Mouse (Mus musculus): ENCODE results near the gene Rfk. TPM values are rescaled to one million over a fixed set of nuclear protein-coding genes. Genes with fewer than 3 reads are reported as not detected.

Rfk gene
- polyA plus RNA-seq, 1 experiment from 2014 or later, result 80.8 TPM

DNA sequence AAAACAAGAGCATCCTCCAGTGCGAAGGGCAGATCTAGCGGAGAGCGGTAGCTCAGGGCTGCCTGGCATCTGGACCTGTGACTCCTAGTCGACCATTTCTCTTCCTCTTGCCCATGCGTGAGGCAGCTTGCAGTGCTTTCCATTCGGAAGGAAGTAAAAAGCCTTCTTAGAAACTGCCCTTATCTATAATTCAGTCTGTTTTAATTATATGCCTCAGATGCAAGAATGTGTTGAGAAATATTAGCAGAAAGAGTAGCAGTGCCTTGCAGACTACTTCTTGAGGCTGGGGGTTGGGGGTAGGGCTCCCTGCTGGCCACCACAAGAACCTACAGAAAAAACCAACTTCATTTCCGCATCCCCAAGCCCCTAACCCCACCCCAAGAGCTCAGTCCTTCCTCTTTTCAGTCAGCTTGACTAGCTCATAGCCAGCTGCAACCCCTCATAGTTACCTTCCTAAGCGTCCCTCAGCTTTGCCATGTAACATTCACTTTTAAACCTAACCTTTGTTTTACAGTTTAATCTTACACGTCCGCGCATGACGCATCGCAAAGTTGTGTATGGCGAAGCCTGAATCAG, 34.4 kb upstream of the Rfk start:
- no peak overlapping the region for H3K9ac ChIP-seq
- no peak overlapping the region for H3K4me3 ChIP-seq (replicated peaks)
- no peak for ATAC-seq (ENCODE audit: insufficient read depth, low FRiP score, low read depth)
- no peak overlapping the region for H3K4me2 ChIP-seq
- no peak overlapping the region for H3K27ac ChIP-seq
- H3K4me1 ChIP-seq, result no peaks in the 10 kb centered on the region
- whole genome bisulfite sequencing, result 74% methylated on average over 14 of the region's 14 CpGs
- H3K36me3 ChIP-seq, result no peaks in the 10 kb centered on the region
- no peaks in the 10 kb centered on the region for H3K9me3 ChIP-seq
- no peaks in the 10 kb centered on the region for H3K27me3 ChIP-seq (replicated peaks)

DNA sequence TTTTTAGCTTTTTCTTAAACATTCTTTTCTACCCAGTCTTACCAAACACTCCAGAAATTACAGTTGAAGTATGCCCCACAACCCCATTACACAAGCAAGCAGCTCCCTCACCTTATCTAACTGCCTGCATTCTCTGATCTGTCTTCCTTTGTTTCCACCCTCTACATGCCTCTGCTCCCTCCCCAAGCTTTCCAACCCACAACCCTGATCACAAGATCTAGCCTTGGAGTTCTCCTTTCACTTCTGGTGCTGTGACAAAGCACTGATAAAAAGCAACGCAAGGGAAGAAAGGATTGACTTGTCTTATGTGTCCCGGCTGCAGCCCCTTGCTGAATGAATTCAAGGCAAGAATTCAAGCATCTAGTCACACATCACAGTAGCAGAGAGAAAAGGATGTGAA, 32.7 kb upstream of the Rfk start:
- no peaks in the 10 kb centered on the region for H3K27me3 ChIP-seq (replicated peaks)
- ATAC-seq (ENCODE audit: insufficient read depth, low FRiP score, low read depth), result no peak
- H3K4me3 ChIP-seq (replicated peaks), result no peak overlapping the region
- H3K4me1 ChIP-seq, result no peaks in the 10 kb centered on the region
- no peak overlapping the region for H3K4me2 ChIP-seq
- no peaks in the 10 kb centered on the region for H3K9me3 ChIP-seq
- no peaks in the 10 kb centered on the region for H3K36me3 ChIP-seq
- no peak overlapping the region for H3K27ac ChIP-seq
- 76% methylated on average over 2 of the region's 2 CpGs for WGBS
- H3K9ac ChIP-seq, result no peak overlapping the region

DNA sequence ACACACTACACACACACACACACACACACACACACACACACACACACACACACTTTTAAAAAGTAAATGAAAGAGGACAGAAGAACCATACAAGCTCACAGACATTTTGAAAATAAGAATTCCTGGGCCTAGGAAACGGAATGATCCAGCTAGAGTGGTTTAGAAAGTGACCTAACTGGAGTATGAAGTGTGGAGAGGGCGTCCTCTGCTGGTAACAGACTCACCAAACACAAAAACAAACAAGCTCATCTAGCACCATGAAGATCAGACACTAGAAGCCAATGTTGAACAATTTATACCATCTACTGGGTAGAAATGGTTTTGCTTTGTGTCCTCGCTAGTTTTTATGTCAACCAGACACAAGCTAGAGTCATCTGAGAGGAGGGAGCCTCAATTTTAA, 29.1 kb upstream of the Rfk start:
- 36% methylated on average over 3 of the region's 3 CpGs for WGBS
- Histone ChIP-seq H3K36me3 (no peaks in the 10 kb centered on the region), H3K4me1 (no peaks in the 10 kb centered on the region), H3K27ac (no peak overlapping the region), H3K9me3 (no peaks in the 10 kb centered on the region), H3K9ac (no peak overlapping the region), H3K4me3 (replicated peaks) (no peak overlapping the region), H3K27me3 (replicated peaks) (no peaks in the 10 kb centered on the region), H3K4me2 (no peak overlapping the region)
- ATAC-seq (ENCODE audit: insufficient read depth, low FRiP score, low read depth), result no peak

DNA sequence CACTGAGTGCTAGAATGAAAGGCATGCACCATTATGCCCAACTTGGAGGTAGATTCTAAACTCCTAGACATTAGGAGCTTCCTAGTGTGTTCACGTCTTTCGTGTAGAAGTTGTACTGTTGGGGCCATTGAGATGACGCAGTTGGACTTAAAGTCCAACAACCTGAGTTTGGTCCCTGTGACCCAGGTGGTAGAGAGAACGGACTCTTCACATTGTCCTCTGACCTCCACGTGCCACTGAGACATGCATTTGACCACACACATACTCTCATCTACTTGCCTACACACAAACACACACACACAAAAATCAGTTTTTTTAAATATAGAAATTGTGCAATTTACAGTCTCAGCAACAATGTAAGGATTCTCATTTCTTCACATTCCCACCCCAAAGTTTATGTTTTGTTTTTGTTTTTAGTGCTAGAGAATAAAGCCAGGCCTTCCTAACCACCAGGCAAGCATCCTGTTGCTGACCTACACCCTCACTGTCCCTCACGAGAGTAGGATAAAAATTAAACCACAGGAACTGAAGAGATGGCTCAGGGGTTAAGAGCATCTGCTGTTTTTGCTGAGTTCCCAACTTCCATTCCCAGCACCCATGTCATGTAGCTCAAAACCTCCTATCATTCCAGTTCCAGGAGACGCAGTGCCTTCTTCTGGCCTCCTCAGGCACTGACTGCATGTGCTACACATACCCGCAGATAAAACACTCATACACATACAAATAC, 27.3 kb upstream of the Rfk start:
- Histone ChIP-seq H3K9ac (no peak overlapping the region), H3K4me3 (replicated peaks) (no peak overlapping the region), H3K36me3 (no peaks in the 10 kb centered on the region), H3K4me1 (no peaks in the 10 kb centered on the region), H3K9me3 (no peaks in the 10 kb centered on the region), H3K4me2 (no peak overlapping the region), H3K27me3 (replicated peaks) (no peaks in the 10 kb centered on the region), H3K27ac (no peak overlapping the region)
- no peak for ATAC-seq (ENCODE audit: insufficient read depth, low FRiP score, low read depth)
- WGBS, result 90% methylated on average over 8 of the region's 8 CpGs

DNA sequence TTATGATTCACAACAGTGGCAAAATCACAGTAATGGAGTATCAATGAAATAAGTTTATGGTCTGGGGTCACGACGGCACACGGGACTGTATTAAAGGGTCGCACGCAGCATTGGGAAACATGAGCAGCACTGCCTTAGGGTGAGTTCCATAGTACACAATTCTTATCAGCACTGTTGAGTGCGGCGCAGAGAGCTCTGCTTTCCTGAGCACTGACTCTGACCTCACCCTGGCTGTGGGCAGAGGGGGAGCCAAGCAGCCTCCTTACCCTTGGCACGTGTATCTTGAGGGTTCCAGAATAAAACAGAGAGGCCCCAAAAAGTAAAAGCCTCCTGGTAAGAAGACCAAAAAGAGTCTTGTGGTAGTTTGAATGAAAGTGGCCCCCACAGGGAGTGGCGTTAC, 25.3 kb upstream of the Rfk start:
- Histone ChIP-seq H3K9me3 (no peaks in the 10 kb centered on the region), H3K4me2 (no peak overlapping the region), H3K27me3 (replicated peaks) (no peaks in the 10 kb centered on the region), H3K27ac (no peak overlapping the region), H3K4me3 (replicated peaks) (no peak overlapping the region), H3K9ac (no peak overlapping the region), H3K36me3 (no peaks in the 10 kb centered on the region), H3K4me1 (no peaks in the 10 kb centered on the region)
- 79% methylated on average over 9 of the region's 9 CpGs for WGBS
- ATAC-seq (ENCODE audit: insufficient read depth, low FRiP score, low read depth), result no peak

DNA sequence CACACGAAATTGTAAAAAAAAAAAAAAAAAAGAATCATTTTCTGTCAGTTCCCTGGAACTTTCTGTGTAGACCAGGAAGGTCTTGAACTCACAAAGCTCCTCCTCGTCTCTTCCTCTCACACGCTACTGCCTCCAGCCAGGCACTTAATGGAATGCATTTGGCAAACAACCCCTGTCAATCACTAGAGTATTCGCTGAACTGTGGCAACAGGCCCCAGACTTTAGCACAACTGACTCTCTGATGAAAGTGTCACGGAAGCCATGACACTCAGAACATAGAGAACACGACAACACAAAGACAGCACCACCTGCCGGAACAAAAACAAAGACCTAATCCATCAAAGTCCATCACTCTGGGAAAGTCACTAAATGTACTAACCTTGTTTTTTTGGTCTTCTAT, 24.3 kb upstream of the Rfk start:
- Histone ChIP-seq H3K4me2 (no peak overlapping the region), H3K9ac (no peak overlapping the region), H3K27ac (no peak overlapping the region), H3K4me1 (no peaks in the 10 kb centered on the region), H3K4me3 (replicated peaks) (no peak overlapping the region), H3K27me3 (replicated peaks) (no peaks in the 10 kb centered on the region), H3K9me3 (no peaks in the 10 kb centered on the region), H3K36me3 (no peaks in the 10 kb centered on the region)
- 54% methylated on average over 7 of the region's 7 CpGs for WGBS
- no peak for ATAC-seq (ENCODE audit: insufficient read depth, low FRiP score, low read depth)

DNA sequence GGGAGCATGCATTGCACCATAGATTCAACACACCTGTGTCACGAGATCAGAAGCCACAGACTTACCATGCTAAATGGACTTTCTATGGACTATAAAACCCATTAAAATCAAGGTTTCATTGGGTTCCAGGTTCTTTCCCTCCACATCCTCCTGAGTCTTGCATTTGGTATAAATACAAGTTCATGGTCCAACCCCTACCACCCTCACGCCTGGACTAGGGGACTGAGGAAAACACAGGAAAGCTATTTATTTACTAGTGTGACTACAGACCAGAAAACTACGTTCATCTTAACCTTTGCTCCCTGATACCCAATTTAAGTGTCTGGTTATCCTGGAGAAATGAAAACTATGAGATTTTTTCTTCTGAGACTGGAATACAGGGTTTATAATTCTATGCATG, 21.1 kb upstream of the Rfk start, which contains the start of gene Gcnt1:
Gcnt1 (minus strand) TSS at position 144 of the 400 bp plus-strand sequence.
- Histone ChIP-seq H3K4me2 (no peak within 1 kb of the TSS), H3K9ac (no peak within 1 kb of the TSS), H3K4me1 (no peaks in the 10 kb centered on the region), H3K4me3 (replicated peaks) (no peak within 1 kb of the TSS), H3K9me3 (no peaks in the 10 kb centered on the region), H3K27ac (no peak within 1 kb of the TSS), H3K36me3 (no peaks in the 10 kb centered on the region), H3K27me3 (replicated peaks) (no peaks in the 10 kb centered on the region)
- WGBS, result 79% methylated on average over 3 of the region's 3 CpGs
- no peak for ATAC-seq (ENCODE audit: insufficient read depth, low FRiP score, low read depth)

DNA sequence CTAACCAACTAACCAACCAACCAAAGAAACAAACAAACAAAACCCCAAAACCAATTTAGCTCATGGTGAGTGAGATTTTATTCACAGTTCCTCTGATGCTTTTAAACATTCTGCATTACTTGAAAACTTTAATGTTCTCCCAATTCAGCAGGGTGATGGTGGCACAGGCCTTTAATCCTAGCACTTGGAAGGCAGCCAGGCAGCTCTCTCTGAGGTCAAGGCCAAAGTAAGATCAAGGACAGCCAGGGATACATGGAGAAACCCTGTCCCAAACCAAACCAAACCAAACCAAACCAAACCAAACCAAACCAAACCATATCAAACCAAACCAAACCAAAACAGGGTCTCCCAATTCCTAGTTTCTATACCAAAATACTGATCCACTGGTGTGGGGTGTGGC, 15.0 kb upstream of the Rfk start:
- no peaks in the 10 kb centered on the region for H3K9me3 ChIP-seq
- no peak overlapping the region for H3K27ac ChIP-seq
- no peak overlapping the region for H3K9ac ChIP-seq
- H3K27me3 ChIP-seq (replicated peaks), result no peaks in the 10 kb centered on the region
- no peaks in the 10 kb centered on the region; the same call in 1 of the 2 replicates for H3K4me1 ChIP-seq
- H3K36me3 ChIP-seq, result no peaks in the 10 kb centered on the region
- no peak overlapping the region for H3K4me2 ChIP-seq
- no peak overlapping the region for H3K4me3 ChIP-seq (replicated peaks)
- no peak for ATAC-seq (ENCODE audit: insufficient read depth, low FRiP score, low read depth)

DNA sequence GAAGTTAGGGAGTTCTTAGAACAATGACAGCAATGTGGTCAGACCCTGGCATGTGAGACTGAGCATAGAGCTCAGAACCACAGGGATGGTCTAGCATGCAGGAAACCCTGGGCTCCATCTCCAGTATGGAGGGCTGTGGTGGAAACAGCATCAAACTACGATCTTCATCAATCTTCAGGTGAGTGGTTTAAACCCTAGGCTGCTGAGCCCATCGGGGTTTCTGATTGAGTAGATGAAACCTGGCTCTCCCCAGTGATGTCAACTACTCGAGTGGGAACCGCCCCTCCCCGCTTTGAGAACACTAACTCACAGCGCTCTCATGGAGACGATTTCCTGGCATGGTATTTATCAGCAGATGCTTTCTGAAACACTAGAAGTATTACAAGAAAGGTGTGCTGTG, 13.3 kb upstream of the Rfk start:
- no peaks in the 10 kb centered on the region for H3K9me3 ChIP-seq
- ATAC-seq (ENCODE audit: insufficient read depth, low FRiP score, low read depth), result no peak
- H3K4me2 ChIP-seq, result no peak overlapping the region
- 50% methylated on average over 7 of the region's 7 CpGs for WGBS
- H3K27ac ChIP-seq, result no peak overlapping the region
- no peak overlapping the region for H3K4me3 ChIP-seq (replicated peaks)
- H3K9ac ChIP-seq, result no peak overlapping the region
- H3K27me3 ChIP-seq (replicated peaks), result no peaks in the 10 kb centered on the region
- no peaks in the 10 kb centered on the region for H3K36me3 ChIP-seq
- H3K4me1 ChIP-seq, result no peaks in the 10 kb centered on the region; the same call in 1 of the 2 replicates

DNA sequence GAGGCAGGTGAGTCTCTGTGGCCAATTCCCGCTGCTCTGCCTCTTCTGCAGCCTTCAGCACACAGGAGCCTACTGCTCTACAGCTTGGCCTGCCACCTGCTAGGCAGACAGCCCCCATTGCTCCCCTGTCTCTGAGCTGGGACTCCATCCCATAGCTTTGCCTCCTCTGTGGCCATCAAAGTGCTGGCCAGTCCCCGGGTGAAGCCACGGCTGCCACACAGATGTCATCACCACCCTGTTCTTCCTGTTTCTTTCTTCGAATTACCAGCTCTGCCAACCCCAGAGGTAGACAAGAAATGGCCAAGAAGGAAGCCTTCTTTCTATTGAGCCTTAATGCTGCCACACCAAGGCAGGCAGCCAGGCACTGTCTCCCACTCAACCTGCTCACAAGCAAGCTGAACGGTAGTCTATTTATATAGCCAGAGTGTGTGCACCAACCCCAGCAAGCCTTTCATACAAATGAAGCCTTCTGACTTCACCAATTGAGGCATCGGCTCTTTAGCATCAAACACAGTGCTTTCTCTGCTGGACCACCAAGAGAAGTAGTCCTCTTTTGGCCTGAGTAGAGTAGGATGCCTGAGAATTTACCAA, 10.9 kb upstream of the Rfk start:
- no peak overlapping the region for H3K9ac ChIP-seq
- no peaks in the 10 kb centered on the region for H3K36me3 ChIP-seq
- no peak overlapping the region for H3K4me3 ChIP-seq (replicated peaks)
- no peak overlapping the region for H3K4me2 ChIP-seq
- H3K27me3 ChIP-seq (replicated peaks), result no peaks in the 10 kb centered on the region
- no peaks in the 10 kb centered on the region for H3K9me3 ChIP-seq
- H3K4me1 ChIP-seq, result no peaks in the 10 kb centered on the region; the same call in 1 of the 2 replicates
- no peak for ATAC-seq (ENCODE audit: insufficient read depth, low FRiP score, low read depth)
- WGBS, result 83% methylated on average over 6 of the region's 6 CpGs
- H3K27ac ChIP-seq, result no peak overlapping the region

DNA sequence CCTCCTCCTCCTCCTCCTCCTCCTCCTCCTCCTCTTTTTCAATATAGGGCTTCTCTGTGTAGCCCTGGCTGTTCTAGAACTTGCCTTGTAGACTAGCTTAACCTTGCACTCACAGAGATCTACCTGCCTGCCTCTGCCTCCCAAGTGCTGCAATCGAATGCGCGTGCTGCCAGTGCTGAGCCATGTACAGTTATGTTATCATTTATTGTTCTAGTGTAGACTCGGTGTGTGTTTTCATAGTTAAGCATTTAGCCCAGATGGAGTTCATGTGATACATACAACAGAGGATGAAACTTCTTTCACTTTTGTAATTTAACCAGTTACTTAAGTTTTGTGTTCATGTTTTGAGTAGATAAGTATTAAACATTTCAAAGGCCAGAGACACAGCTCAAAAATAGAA, 8.8 kb upstream of the Rfk start:
- Histone ChIP-seq H3K4me1 (no peaks in the 10 kb centered on the region; the same call in 1 of the 2 replicates), H3K9me3 (no peaks in the 10 kb centered on the region), H3K36me3 (no peaks in the 10 kb centered on the region), H3K9ac (no peak overlapping the region), H3K4me3 (replicated peaks) (no peak overlapping the region), H3K27ac (no peak overlapping the region), H3K27me3 (replicated peaks) (no peaks in the 10 kb centered on the region), H3K4me2 (no peak overlapping the region)
- WGBS, result 97% methylated on average over 4 of the region's 4 CpGs
- no peak for ATAC-seq (ENCODE audit: insufficient read depth, low FRiP score, low read depth)

DNA sequence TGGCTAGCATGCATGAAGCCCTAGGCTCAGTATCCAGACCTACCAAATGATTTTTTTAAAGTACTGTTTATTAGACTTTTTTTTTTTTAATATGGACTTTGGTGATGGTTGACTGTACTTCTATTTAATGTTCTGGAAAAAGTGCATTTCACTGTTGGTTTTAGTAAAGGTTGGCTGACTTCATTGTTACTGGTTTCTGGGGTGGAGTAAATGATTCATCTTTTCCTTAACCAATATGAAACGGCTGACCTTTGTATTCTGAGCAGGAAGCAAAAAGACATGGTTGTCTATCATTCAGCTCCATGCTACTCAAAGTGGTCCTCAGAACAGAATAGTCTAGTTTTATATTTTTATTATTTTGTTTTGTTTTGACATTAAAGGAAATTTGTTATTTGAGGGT, 8.4 kb upstream of the Rfk start:
- Histone ChIP-seq H3K9me3 (no peaks in the 10 kb centered on the region), H3K27ac (no peak overlapping the region), H3K4me2 (no peak overlapping the region), H3K4me3 (replicated peaks) (no peak overlapping the region), H3K36me3 (no peaks in the 10 kb centered on the region), H3K27me3 (replicated peaks) (no peaks in the 10 kb centered on the region), H3K9ac (no peak overlapping the region), H3K4me1 (no peaks in the 10 kb centered on the region; the same call in 1 of the 2 replicates)
- no peak for ATAC-seq (ENCODE audit: insufficient read depth, low FRiP score, low read depth)
- WGBS, result 60% methylated on average over 1 of the region's 1 CpGs
